Mouse (Mus musculus) heart, embryonic 12.5 days (tissue): Measurements from ENCODE around the gene Kdm1b. TPM values are rescaled to one million over a fixed set of nuclear protein-coding genes. Genes with fewer than 3 reads are reported as not detected.

ENCODE experiments used
- ATAC-seq: fragments of 200-750 bp; cut with Nextera tagmentation; 2 replicates; pipeline ENCODE4 v1.8.0; 2017; ENCODE audit warnings: moderate TSS enrichment, moderate library complexity; ENCODE audit not compliant: insufficient number of reproducible peaks, low FRiP score
- H3K27ac ChIP-seq: fragments of 300-500 bp; sonication (generic); 2 replicates; pipeline ENCODE4 v1.5.1; 2016; ENCODE audit warnings: mild to moderate bottlenecking, moderate library complexity; ENCODE audit not compliant: poor library complexity, severe bottlenecking
- H3K27me3 ChIP-seq: fragments of 300-500 bp; sonication (generic); replicated peaks from 2 replicates; pipeline ENCODE4 v1.6.1; 2016; ENCODE audit warnings: mild to moderate bottlenecking, moderate library complexity
- H3K36me3 ChIP-seq: fragments of 300-500 bp; sonication (generic); 2 replicates; pipeline ENCODE4 v1.6.1; 2016; ENCODE audit warnings: mild to moderate bottlenecking, moderate library complexity
- H3K4me1 ChIP-seq: fragments of 300-500 bp; sonication (generic); replicated peaks from 2 replicates; pipeline ENCODE4 v1.6.1; 2016; ENCODE audit warnings: mild to moderate bottlenecking
- H3K4me2 ChIP-seq: fragments of 300-500 bp; sonication (generic); 2 replicates; pipeline ENCODE4 v1.6.1; 2016; ENCODE audit warnings: mild to moderate bottlenecking, moderate library complexity
- H3K4me3 ChIP-seq: fragments of 300-500 bp; sonication (generic); 2 replicates; pipeline ENCODE4 v1.5.1; 2016; ENCODE audit warnings: mild to moderate bottlenecking
- H3K9ac ChIP-seq: fragments of 300-500 bp; sonication (generic); 2 replicates; pipeline ENCODE4 v1.6.1; 2016; ENCODE audit warnings: mild to moderate bottlenecking, moderate library complexity
- H3K9me3 ChIP-seq: fragments of 300-500 bp; sonication (generic); replicated peaks from 2 replicates; pipeline ENCODE4 v1.6.1; 2016; ENCODE audit warnings: mild to moderate bottlenecking, moderate library complexity
- WGBS: fragments of 180-500 bp; shearing (Covaris S2); methylation state at CpG from one replicate; pipeline ENCODE4 v1.1.7; 2016; 5-methylcytosine and 5-hydroxymethylcytosine counted together
- polyA plus RNA-seq: library from polyadenylated mRNA; unstranded; fragments of >200 nt; fragmentation: Nextera tagmentation; extraction: Ambion mirVana; gene quantifications from 2 replicates; pipeline ENCODE4 v1.2.1, GENCODE M21; 2016

Kdm1b gene
- polyA plus RNA-seq, result 9.0 and 9.3 TPM in 2 replicates

DNA sequence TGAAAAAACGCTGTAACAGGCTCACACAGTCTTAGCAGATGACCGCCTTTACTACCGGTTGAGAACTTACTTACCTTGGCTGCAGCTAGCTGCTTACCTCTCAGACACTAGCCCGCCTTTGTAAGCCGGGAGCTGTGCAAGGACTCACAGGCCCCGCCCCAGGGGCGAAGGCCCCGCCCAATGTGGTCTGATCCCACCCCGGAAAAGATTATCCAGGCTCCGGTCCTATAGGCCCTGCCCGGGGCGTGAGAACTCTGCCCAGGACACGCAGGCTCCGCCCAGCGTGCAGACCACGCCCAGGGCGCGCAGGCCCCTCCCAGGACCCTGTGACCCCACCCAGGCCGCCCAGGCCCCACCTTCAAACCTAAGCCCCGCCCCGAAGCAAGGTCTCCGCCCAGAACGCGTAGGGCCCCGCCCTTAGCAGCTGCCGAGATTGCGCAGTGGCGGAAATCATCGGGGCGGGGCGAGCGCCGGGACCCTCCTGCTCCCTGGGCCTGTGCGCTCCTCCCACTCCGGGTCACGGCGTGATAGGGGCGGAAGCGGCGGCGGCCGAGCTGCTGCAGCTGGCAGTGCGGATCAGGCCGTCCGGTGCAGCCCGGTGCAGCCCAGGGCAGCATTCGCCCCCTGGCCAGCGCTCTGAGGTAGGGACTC, at the start of gene Kdm1b:
Gene Kdm1b (plus strand): TSS at position 470 of the 651 bp plus-strand sequence.
- H3K9ac ChIP-seq, result peak within 1 kb of the TSS; percentile 80
- peak within 1 kb of the TSS; percentile 85 for H3K4me3 ChIP-seq
- H3K4me2 ChIP-seq, result peak within 1 kb of the TSS; percentile 99
- no peak within 1 kb of the TSS for H3K27ac ChIP-seq
- WGBS, result under 1% methylated on average over 48 of the region's 48 CpGs
- peak; percentile 98 for ATAC-seq
- H3K9me3 ChIP-seq, result no peaks in the 10 kb centered on the region
- H3K36me3 ChIP-seq, result no peaks in the 10 kb centered on the region
- peaks cover 10% of the 10 kb centered on the region for H3K4me1 ChIP-seq
- no peaks in the 10 kb centered on the region for H3K27me3 ChIP-seq

DNA sequence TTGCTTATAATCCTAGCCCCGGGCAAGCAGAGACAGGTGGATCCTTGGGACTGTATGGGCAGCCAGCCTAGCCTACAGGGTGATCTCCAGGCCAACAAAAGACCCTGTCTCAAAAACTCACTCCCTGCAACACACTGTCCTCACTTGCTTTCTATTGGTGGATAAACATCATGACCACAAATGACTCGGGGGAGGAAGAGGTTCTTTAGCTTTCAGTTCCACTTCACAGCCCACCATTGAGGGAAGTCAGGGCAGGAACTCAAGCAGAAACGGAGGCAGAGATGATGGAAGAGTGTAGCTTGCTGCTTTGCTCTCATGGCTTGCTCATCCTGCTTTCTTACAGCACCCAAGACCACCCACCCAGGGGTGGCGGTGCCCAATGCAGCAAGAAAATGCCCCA, 45.9 kb upstream of the Kdm1b start:
- Histone ChIP-seq H3K9ac (no peak overlapping the region), H3K27me3 (no peaks in the 10 kb centered on the region), H3K36me3 (no peaks in the 10 kb centered on the region), H3K4me3 (no peak overlapping the region), H3K9me3 (no peaks in the 10 kb centered on the region), H3K4me1 (no peaks in the 10 kb centered on the region), H3K27ac (no peak overlapping the region), H3K4me2 (no peak overlapping the region)
- ATAC-seq, result no peak
- WGBS, result 69% methylated on average over 4 of the region's 4 CpGs

DNA sequence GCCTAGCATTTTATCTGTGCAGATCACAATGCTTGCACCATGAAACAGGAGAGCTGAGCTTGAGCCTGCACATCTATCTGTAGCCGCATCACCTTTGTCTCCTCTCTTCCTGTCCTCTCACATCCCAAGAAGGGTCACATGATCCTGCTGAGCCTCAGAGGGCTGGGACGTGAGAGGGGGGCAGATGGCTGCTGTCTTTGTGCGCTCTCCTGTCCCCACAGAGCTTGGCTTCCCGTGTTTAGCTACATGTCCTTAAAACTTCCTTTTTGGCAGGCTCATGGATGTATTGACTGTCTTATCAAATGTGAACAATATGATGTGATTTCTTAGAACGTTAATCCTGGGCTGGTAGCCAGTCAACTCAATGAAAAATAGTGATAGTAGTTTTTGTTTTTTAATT, 43.8 kb upstream of the Kdm1b start:
- Histone ChIP-seq H3K4me3 (no peak overlapping the region), H3K9me3 (0 out of 2 replicates have a peak, but pooled peaks cover under 1% of the 10 kb centered on the region), H3K9ac (no peak overlapping the region), H3K4me1 (0 out of 2 replicates have a peak, but pooled peaks cover 2% of the 10 kb centered on the region), H3K27ac (no peak overlapping the region), H3K27me3 (no peaks in the 10 kb centered on the region), H3K4me2 (no peak overlapping the region), H3K36me3 (no peaks in the 10 kb centered on the region)
- no peak for ATAC-seq
- 47% methylated on average over 5 of the region's 5 CpGs for WGBS

DNA sequence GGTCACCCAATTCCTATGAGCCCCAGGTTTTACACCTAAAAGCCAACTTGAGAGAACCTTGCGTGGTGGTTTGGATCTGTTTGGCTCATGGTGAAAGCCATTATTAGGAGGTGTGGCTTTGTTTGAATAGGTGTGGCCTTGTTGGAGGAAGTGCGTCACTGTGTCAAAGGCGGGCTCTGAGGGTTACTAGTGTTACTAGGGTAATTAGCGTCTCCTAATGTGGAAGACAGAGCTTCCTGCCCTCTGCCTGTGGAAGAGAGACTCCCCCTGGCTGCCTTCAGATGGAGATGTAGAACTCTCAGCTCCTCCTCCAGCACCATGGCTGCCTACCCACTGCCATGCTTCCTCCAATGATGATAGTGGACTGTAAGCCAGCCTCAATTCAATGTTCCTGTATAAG, 41.7 kb upstream of the Kdm1b start:
- H3K9ac ChIP-seq, result no peak overlapping the region
- ATAC-seq, result no peak

DNA sequence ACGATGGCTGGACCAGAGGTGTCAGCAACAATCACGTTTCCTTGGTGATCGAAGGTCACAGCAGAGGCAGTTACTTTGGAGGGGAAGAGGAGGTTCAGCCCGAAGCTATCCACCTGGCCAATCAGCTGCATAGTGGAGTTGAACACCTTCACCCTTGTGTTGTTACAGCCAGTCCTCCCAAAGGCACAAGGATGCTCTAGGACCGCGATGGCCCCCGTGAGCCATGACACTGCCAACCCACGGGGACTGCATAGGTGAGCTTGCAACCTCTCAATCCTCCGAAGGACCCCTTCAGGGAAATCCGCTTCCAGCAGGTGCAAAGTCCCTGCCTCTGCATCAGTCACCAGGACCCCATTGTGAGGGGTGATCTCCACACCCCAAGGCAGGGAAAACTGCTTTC, 29.6 kb upstream of the Kdm1b start:
- peaks cover 12% of the 10 kb centered on the region for H3K4me1 ChIP-seq
- peak overlapping the region; percentile 98 for H3K4me2 ChIP-seq
- 0 out of 2 replicates have a peak, but pooled peaks have one; percentile 5 for ATAC-seq
- peaks cover 19% of the 10 kb centered on the region for H3K9me3 ChIP-seq
- H3K27ac ChIP-seq, result no peak overlapping the region
- peak overlapping the region; percentile 62 for H3K4me3 ChIP-seq
- H3K36me3 ChIP-seq, result peaks cover 4% of the 10 kb centered on the region; the same call in 1 of the 2 replicates
- H3K9ac ChIP-seq, result no peak overlapping the region
- no peaks in the 10 kb centered on the region for H3K27me3 ChIP-seq
- WGBS, result 58% methylated on average over 10 of the region's 10 CpGs

More for the DNA sequence above, 41.7 kb upstream of the Kdm1b start:
- H3K36me3 ChIP-seq, result no peaks in the 10 kb centered on the region
- 94% methylated on average over 4 of the region's 4 CpGs for WGBS
- H3K9me3 ChIP-seq, result peaks cover 5% of the 10 kb centered on the region; the same call in 1 of the 2 replicates
- no peaks in the 10 kb centered on the region for H3K27me3 ChIP-seq
- no peak overlapping the region for H3K27ac ChIP-seq
- H3K4me3 ChIP-seq, result no peak overlapping the region
- H3K4me2 ChIP-seq, result no peak overlapping the region
- H3K4me1 ChIP-seq, result 0 out of 2 replicates have a peak, but pooled peaks cover 2% of the 10 kb centered on the region

DNA sequence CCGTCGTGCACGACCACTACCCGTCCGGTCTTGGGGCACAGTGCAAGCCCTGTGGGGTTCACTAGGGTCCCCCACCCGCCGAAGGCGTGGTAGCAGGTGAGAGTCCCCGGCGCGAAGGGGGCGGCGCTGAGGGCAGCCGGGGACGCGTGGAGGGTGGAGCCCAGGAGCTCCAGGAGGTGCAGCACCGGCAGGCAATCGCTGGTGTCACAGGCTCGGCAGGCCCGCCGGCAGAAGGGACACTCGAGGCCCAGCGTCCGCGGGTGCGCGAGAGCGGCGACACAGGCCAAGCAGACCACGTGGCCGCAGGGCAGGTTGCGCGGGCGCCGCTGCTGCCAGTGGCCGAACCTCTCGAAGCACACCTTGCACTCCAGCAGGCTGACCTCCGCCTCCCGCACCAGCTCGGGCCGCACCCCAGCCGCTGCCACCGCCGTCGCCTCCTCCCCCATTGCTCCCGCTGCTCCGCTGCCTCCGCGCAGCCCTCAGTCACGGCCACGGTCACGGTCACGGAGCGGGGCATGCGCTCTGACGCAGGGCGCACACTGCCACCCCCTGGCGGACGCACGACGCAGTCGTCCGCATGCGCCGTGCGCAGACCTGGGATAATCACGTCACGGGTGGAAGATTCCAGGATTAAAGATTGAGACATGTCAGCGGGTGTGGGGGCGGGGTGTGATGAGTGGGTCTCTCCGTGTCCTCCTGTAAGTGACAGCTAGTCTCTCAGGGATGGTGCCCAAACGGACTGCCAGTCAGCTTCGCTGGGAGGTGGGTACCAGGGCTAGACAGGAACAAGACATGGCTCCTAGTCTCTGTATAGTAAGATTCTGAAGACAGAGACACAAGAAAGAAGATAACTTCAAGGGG, 28.7 kb upstream of the Kdm1b start, which contains the start of gene Nhlrc1:
Gene Nhlrc1 (minus strand): TSS at position 517 of the 861 bp plus-strand sequence.
- WGBS, result 4% methylated on average over 73 of the region's 73 CpGs
- peaks cover 12% of the 10 kb centered on the region for H3K4me1 ChIP-seq
- no peak within 1 kb of the TSS for H3K27ac ChIP-seq
- no peaks in the 10 kb centered on the region for H3K27me3 ChIP-seq
- H3K9me3 ChIP-seq, result peaks cover 14% of the 10 kb centered on the region
- ATAC-seq, result peak; percentile 76
- H3K4me3 ChIP-seq, result peak within 1 kb of the TSS; percentile 62
- H3K4me2 ChIP-seq, result peak within 1 kb of the TSS; percentile 98
- H3K9ac ChIP-seq, result peak within 1 kb of the TSS; percentile 74; the same call in 1 of the 2 replicates
- peaks cover 4% of the 10 kb centered on the region; the same call in 1 of the 2 replicates for H3K36me3 ChIP-seq

DNA sequence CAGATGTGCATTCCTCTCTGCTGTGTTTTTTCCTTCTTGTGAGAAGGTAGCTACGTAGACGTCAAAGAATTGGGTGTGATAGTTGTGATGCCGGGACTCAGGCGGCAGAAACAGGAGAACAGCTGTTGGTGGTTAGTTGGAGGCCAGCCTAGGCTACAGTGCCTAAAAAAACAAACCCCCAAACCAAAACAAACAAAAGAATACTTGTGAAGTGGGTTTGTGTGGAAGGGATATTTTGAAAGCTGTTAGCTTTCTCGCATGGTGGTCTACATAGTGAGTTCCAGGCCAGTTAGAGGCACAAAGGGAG, 28.2 kb upstream of the Kdm1b start:
- H3K9ac ChIP-seq, result no peak overlapping the region

DNA sequence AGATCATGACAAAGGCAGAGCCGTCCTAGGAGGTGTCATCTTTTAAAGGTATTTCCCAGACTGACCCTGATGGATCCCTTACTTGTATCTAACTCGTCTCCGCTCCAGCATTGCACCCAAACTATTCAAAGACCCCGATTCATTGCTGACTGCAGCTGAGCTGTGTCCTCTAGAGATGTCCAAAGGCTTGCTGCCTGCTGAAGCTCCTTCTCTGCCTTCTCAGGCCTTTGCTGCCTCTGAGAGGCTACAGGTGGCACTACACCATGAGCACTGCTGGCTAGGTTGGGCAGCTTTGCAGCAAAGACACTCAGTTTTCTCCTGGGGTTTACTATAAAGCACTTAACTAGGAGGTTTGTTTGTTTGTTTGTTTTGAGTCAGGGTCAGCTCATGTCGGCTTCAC, 26.0 kb upstream of the Kdm1b start:
- 34% methylated on average over 5 of the region's 5 CpGs for WGBS

More for the DNA sequence above, 28.2 kb upstream of the Kdm1b start:
- H3K4me2 ChIP-seq, result peak overlapping the region; percentile 98
- peaks cover 4% of the 10 kb centered on the region; the same call in 1 of the 2 replicates for H3K36me3 ChIP-seq
- peaks cover 12% of the 10 kb centered on the region for H3K4me1 ChIP-seq
- ATAC-seq, result no peak
- H3K27ac ChIP-seq, result no peak overlapping the region
- no peaks in the 10 kb centered on the region for H3K27me3 ChIP-seq
- WGBS, result 64% methylated on average over 5 of the region's 5 CpGs
- H3K9me3 ChIP-seq, result peaks cover 8% of the 10 kb centered on the region
- peak overlapping the region; percentile 62; the same call in 1 of the 2 replicates for H3K4me3 ChIP-seq

DNA sequence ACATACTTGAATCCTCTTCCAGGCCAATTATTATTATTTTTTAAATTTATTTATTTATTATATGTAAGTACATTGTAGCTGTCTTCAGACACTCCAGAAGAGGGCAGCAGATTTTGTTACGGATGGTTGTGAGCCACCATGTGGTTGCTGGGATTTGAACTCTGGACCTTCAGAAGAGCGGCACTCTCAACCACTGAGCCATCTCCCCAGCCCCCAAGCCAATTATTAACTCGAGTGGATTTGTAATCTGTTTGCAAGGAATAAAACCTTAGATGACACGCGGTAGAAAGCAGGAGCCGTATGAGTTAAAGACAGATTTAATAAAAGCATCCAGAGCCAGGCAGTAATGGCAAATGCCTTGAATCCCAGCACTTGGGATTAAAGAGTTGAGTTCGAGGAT, 23.5 kb upstream of the Kdm1b start:
- Histone ChIP-seq H3K4me1 (0 out of 2 replicates have a peak, but pooled peaks cover under 1% of the 10 kb centered on the region), H3K27ac (no peak overlapping the region), H3K9ac (no peak overlapping the region), H3K9me3 (no peaks in the 10 kb centered on the region), H3K4me3 (no peak overlapping the region), H3K36me3 (no peaks in the 10 kb centered on the region), H3K27me3 (no peaks in the 10 kb centered on the region), H3K4me2 (no peak overlapping the region)
- WGBS, result 83% methylated on average over 7 of the region's 7 CpGs
- no peak for ATAC-seq

More for the DNA sequence above, 26.0 kb upstream of the Kdm1b start:
- peaks cover 12% of the 10 kb centered on the region for H3K4me1 ChIP-seq
- no peaks in the 10 kb centered on the region for H3K9me3 ChIP-seq
- no peak for ATAC-seq
- no peak overlapping the region for H3K27ac ChIP-seq
- H3K4me2 ChIP-seq, result no peak overlapping the region
- H3K9ac ChIP-seq, result no peak overlapping the region
- no peak overlapping the region for H3K4me3 ChIP-seq
- H3K36me3 ChIP-seq, result no peaks in the 10 kb centered on the region
- no peaks in the 10 kb centered on the region for H3K27me3 ChIP-seq

DNA sequence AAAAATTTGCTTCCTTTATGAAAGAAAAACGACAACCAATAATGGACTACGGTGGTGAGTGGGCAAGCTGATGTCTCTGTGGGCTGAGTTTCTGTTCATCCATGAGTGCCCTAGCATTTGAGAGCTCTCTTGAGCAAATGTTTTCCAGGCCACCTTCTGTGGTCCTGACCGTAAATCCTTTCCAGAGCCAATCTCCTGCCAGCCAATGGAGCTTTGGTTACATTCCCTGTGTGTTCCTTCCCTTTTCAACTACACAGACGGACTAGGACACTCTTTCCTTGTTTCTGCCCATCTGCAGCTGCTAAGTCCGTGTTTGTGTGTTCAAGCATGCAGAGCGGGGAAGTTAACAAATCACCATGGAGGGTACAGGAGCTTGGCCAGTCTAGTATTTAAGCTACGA, 22.5 kb upstream of the Kdm1b start:
- no peaks in the 10 kb centered on the region for H3K4me1 ChIP-seq
- no peaks in the 10 kb centered on the region for H3K9me3 ChIP-seq
- H3K36me3 ChIP-seq, result no peaks in the 10 kb centered on the region
- H3K27me3 ChIP-seq, result no peaks in the 10 kb centered on the region
- H3K4me2 ChIP-seq, result no peak overlapping the region
- H3K4me3 ChIP-seq, result no peak overlapping the region
- no peak overlapping the region for H3K9ac ChIP-seq
- H3K27ac ChIP-seq, result no peak overlapping the region
- ATAC-seq, result no peak
- WGBS, result 82% methylated on average over 7 of the region's 7 CpGs
